Mouse (Mus musculus): ENCODE data around the gene Ube2q1. TPM values are rescaled to one million over a fixed set of nuclear protein-coding genes. Genes with fewer than 3 reads are reported as not detected.

Ube2q1 gene
- total RNA-seq, 1 experiment from 2014 or later, result 174 TPM

- no peak for ATAC-seq (ENCODE audit: extremely low read depth, insufficient number of reproducible peaks, low FRiP score, poor library complexity, severe bottlenecking)
These were observed 40.6 kb downstream of the Ube2q1 start for GRCm38 (mm10) chr3:89814051-89814450.

DNA sequence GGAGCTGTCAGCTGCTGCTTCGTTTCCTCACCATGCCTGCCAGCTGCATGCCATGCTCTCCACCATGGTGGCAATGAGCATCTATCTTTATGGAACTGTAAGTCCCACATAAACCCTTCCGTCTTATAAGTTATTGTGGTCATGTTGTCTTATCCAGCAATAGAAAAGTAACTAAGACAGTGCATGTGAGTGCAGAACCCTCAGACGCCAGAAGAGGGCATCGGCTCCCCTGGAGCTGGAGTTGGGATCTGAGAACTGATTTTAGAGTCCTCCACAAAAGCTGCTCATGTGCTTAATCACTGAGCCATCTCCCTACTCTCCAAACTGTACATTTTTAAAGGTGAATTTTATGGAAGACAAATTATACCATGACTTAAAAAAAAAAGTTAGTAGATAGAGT lies 43.6 kb downstream of the Ube2q1 start:
- ATAC-seq (ENCODE audit: extremely low read depth, insufficient number of reproducible peaks, low FRiP score, poor library complexity, severe bottlenecking), result no peak

DNA sequence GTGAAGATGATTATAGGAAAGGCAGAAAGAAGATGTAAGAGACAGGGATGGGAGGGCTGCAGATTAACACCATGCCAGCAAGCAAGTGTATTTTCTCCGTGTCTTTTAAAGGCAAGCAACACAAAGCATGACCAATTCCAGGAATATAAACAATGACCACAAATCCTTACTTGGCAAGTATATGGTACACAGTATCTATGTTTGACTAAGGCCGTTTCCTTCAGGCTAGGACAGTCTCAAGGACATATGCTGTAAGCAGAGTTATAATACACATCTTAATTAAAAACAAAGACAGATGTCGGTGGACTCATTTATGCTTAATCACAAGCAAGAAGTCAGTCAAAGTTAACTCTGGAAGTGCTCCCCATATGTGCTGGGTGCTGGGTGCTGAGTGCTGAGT lies 45.2 kb downstream of the Ube2q1 start:
- no peak for ATAC-seq (ENCODE audit: extremely low read depth, insufficient number of reproducible peaks, low FRiP score, poor library complexity, severe bottlenecking)

DNA sequence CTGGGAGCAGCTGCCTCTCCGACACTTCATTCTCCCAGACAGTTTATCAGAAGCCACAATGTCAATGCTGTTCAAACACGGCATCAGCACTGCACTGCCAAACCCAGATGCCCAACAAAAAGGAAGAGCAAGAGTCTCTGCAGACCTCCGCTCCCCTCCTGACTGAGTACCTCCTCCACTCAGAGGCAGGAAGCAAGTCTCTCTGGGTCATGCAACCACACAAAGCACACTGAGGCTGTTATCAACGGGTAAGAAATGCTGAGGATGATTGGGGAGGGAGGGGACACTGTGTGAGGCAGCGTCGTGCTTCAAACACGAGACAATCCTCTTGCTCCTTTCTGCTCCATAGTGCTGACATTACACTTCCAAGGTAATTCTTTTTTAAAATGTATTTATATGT lies 46.5 kb downstream of the Ube2q1 start:
- ATAC-seq (ENCODE audit: extremely low read depth, insufficient number of reproducible peaks, low FRiP score, poor library complexity, severe bottlenecking), result no peak

GRCm38 (mm10) chr3:89820311-89821095 lies 47.1 kb downstream of the Ube2q1 start:
- no peak for ATAC-seq (ENCODE audit: extremely low read depth, insufficient number of reproducible peaks, low FRiP score, poor library complexity, severe bottlenecking)

DNA sequence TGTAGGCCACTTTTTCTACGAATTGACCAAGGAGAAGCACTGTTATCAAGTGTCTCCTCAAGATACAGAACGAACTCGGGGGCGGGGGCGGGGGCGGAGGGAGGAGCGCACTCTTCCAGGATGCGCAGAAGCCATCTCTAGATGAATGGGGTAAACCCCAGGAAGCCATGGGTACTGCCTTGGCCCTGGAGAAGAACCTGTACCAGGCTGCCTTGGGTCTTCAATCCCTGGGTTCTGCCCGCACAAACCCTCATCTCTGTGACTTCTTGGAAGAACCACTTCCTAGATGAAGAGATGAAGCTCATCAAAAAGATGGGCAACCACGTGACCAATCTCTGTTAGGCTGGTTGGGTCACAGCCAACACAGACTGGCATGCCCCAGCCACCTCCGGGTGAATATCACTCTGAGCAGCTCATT lies 47.7 kb downstream of the Ube2q1 start:
- ATAC-seq (ENCODE audit: extremely low read depth, insufficient number of reproducible peaks, low FRiP score, poor library complexity, severe bottlenecking), result no peak

DNA sequence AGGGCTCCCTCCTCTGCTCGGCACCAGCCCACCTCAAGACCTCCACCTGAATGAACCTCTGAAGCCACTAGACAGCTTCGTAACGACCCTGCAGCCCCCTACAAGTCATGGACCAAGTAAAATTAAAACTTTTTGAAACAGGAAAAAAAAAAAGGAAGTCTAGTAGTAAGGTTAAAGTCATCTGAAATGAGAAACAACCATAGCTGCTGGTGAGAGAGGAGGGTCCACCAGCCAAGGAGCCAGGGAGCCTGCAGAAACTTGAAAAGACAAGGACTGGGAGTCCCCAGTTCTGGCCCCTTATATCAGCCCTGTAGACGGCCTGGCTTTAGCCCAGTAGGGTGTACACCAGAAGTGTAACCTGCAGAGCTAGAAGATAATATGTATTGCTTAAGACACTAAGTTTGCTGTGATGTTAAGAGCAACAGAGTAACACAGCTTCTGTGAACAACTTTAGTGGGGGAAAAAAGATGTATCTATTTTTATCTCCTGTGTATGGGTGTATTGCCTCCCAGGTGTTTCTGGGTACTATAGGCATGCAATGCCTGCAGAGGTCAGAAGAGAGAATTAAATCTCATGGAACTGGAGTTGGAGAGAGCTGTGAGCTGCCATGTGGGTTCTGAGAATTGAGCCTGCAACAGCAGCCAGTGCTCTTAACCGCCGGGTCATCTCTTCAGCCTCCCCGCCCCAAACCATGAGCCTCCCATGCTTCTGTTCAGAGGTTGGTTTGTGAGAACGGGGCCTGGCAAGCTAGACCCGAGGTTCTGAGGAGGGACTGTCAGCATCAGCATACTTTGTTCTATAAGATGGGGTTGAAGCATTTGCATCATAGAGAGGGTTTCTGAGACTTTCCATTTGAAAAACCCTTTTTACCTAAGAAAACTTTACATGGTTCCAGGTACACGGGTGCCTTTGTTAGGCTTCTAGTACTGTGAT lies 48.4 kb downstream of the Ube2q1 start:
- no peak for ATAC-seq (ENCODE audit: extremely low read depth, insufficient number of reproducible peaks, low FRiP score, poor library complexity, severe bottlenecking)

DNA sequence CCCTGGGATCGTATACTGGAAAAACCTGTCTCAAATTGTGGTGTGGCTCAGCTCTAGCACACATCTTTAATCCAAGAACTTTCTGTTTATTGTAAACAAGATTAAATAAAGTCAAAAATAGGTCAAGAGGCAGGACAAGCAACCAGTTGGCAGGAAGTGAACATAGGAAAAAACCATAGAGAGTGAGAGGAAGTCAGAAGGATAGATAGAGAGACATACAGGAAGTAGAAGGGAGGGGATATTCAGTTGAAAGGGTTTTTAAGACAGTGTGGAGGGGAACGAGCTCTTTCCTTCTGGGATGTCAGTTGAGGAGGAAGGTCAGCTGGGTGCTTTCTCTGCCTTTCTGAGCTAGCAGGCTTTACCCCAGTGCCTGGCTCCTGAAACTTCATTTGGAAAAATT lies 50.2 kb downstream of the Ube2q1 start:
- no peak for ATAC-seq (ENCODE audit: extremely low read depth, insufficient number of reproducible peaks, low FRiP score, poor library complexity, severe bottlenecking)

GRCm38 (mm10) chr3:89826295-89826694 lies 52.9 kb downstream of the Ube2q1 start:
- ATAC-seq (ENCODE audit: extremely low read depth, insufficient number of reproducible peaks, low FRiP score, poor library complexity, severe bottlenecking), result no peak

DNA sequence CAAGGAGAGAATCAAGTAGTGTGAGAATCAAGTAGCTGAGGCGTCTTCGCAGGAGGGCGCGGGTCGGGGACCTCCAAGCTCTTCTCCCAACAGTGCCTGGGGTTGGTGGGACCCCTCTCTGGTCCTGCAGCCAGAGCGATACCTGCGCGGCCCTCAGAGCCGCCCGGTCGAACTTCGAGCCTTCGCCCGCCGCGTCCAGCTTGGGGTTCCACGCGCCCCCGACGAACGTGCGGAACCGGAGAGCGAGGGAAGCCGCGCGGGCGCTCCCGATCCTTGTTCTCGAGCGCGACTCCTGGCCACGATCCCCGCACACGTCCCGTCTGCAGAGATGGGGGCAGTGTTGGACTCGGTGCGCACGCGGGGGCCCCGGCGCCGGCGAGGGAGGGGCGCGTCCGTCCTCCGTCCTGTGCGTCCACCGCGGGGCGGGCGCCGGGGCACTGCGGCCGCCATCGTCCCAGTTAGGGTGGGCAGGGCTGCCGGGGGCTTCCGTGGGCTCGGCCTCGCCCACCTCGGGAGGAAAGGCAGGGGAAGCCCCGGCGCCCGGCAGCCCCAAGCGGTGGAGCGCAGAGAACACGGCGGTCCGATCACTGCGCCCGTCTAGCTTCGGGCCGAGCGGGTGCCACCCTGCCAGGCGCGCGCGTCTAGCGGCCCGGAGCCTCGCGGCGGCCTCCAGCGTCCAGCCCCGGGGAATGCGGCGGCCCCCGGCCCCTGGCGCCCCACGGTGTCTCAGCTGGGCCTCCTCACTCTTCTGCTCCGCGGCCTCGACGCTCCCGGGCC lies 57.6 kb downstream of the Ube2q1 start, which contains the start of gene She:
Gene She, plus strand, starts transcription at position 556 of the 777 bp plus-strand sequence.
- ATAC-seq (ENCODE audit: extremely low read depth, insufficient number of reproducible peaks, low FRiP score, poor library complexity, severe bottlenecking), result no peak

Other genes starting within 250 kb of the Ube2q1 start
- gene Adar, start 58.6 kb upstream of the Ube2q1 start, total RNA-seq (2017), result 114 and 118 TPM in 2 replicates
- 2.0 and 2.1 TPM in 2 replicates for gene Chrnb2, start 9.0 kb upstream of the Ube2q1 start, total RNA-seq (2017)
- gene She, start 57.8 kb downstream of the Ube2q1 start, total RNA-seq (2017), result 0.23 and 0.25 TPM in 2 replicates
- gene Il6ra, start 139.6 kb downstream of the Ube2q1 start, total RNA-seq (2017), result 46.4 and 50.0 TPM in 2 replicates
- gene Atp8b2, start 189.9 kb downstream of the Ube2q1 start, total RNA-seq (2017), result 37.9 and 45.4 TPM in 2 replicates
- gene Hax1, start 225.2 kb downstream of the Ube2q1 start, total RNA-seq (2017), result 56.1 and 62.5 TPM in 2 replicates